In the genomic region with DNA sequence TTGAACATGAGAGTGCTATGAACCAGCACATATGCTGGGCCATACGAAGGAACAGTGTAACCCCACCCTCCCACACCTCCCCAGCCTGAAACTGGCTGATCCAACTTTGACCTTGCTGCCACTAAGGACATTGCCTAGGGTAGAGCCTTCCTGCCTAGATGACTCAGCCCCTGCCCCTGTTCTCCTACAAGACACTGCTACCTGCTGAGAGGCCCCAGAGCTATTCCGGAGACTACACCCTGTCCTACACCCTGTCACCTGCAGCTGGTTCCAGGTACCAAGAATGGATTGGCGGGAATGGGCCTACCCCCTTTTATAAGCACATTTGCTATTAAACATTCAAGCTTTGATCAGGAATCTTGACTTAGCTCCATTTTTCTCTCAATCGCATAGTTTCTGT, we compare ENCODE assay signal across 22 mouse cellular contexts. TPM values are rescaled to one million over a fixed set of nuclear protein-coding genes. Genes with fewer than 3 reads are reported as not detected.
"Had no signal": no experiment of that assay in that cellular context is flagged by ENCODE, and none has a peak within 500 bp of the region (broad histone marks: within the 10 kb centered on the region; RNA-seq: fewer than 3 reads in every experiment).

No protein-coding gene starts in this region.

- DNase-seq: liver, postnatal 0 days; lung, adult 2 months; lung, postnatal 14 days; lung, postnatal 36 days; midbrain, embryonic 14.5 days; right cerebral cortex, postnatal 14 days; thymus, adult 2 months; thymus, postnatal 25 days; thymus, postnatal 4 days had no signal

- H3K27ac ChIP-seq: lung, embryonic 15.5 days; macrophage; midbrain, embryonic 10.5 days; midbrain, embryonic 12.5 days; neural tube, embryonic 13.5 days; neural tube, embryonic 15.5 days; stomach, embryonic 15.5 days; stomach, postnatal 0 days had no signal

- H3K27me3 ChIP-seq: lung, embryonic 15.5 days; megakaryocyte, embryonic 14.5 days; midbrain, embryonic 12.5 days; neural tube, embryonic 13.5 days; neural tube, embryonic 15.5 days; stomach, embryonic 15.5 days had no signal

- H3K9me3 ChIP-seq: lung, embryonic 15.5 days; midbrain, embryonic 10.5 days; midbrain, embryonic 12.5 days; neural tube, embryonic 13.5 days; neural tube, embryonic 15.5 days; stomach, embryonic 15.5 days had no signal

- H3K4me3 ChIP-seq: lung, embryonic 15.5 days; megakaryocyte, embryonic 14.5 days; midbrain, embryonic 10.5 days; midbrain, embryonic 12.5 days; myocyte; neural tube, embryonic 13.5 days; neural tube, embryonic 15.5 days; stomach, embryonic 15.5 days had no signal

- ATAC-seq: liver, postnatal 0 days; lung, postnatal 0 days; midbrain, embryonic 16.5 days had no signal

- H3K9ac ChIP-seq: liver, postnatal 0 days; lung, embryonic 15.5 days; midbrain, embryonic 12.5 days; neural tube, embryonic 13.5 days; neural tube, embryonic 15.5 days; stomach, embryonic 15.5 days had no signal

- H3K36me3 ChIP-seq: lung, embryonic 15.5 days; midbrain, embryonic 10.5 days; midbrain, embryonic 12.5 days; neural tube, embryonic 13.5 days; neural tube, embryonic 15.5 days; stomach, embryonic 15.5 days had no signal

- H3K4me1 ChIP-seq: lung, embryonic 15.5 days; megakaryocyte, embryonic 14.5 days; neural tube, embryonic 13.5 days; neural tube, embryonic 15.5 days; stomach, embryonic 15.5 days had no signal

RNA-seq across cellular contexts. Expression of a gene that starts 13.9 kb away (rescaled TPM):
- total RNA-seq: megakaryocyte progenitor cell, adult 5-6 weeks had no signal
- polyA plus RNA-seq: macrophage had no signal
